Mouse (Mus musculus) neural tube, embryonic 13.5 days (tissue): ENCODE measurements at regions not wholly inside any gene's neighbourhood (a gene's known extent, or its start where the extent isn't known, plus 50 kb on each side); places are given as distances from the start of the nearest gene placed in this dataset.

Source experiments
- ATAC-seq: fragments of 200-750 bp; cut with Nextera tagmentation; 2 replicates; pipeline ENCODE4 v1.8.0; 2017; ENCODE audit warnings: low read depth, mild to moderate bottlenecking, moderate TSS enrichment, moderate library complexity
- H3K27ac ChIP-seq: fragments of 300-500 bp; sonication (generic); replicated peaks from 2 replicates; pipeline ENCODE4 v1.5.1; 2015; ENCODE audit warnings: moderate library complexity, mild to moderate bottlenecking, inconsistent platforms
- H3K27me3 ChIP-seq: fragments of 300-500 bp; sonication (generic); 2 replicates; pipeline ENCODE4 v1.6.1; 2015; ENCODE audit warnings: mild to moderate bottlenecking, inconsistent platforms
- H3K36me3 ChIP-seq: fragments of 300-500 bp; sonication (generic); 2 replicates; pipeline ENCODE4 v1.6.1; 2015; ENCODE audit warnings: mild to moderate bottlenecking, inconsistent platforms
- H3K4me1 ChIP-seq: fragments of 300-500 bp; sonication (generic); replicated peaks from 2 replicates; pipeline ENCODE4 v1.6.1; 2015; ENCODE audit warnings: inconsistent platforms
- H3K4me2 ChIP-seq: fragments of 300-500 bp; sonication (generic); 2 replicates; pipeline ENCODE4 v1.6.1; 2015; ENCODE audit warnings: inconsistent platforms, mild to moderate bottlenecking, moderate library complexity
- H3K4me3 ChIP-seq: fragments of 300-500 bp; sonication (generic); 2 replicates; pipeline ENCODE4 v1.5.1; 2015; ENCODE audit warnings: mild to moderate bottlenecking, inconsistent platforms
- H3K9ac ChIP-seq: fragments of 300-500 bp; sonication (generic); 2 replicates; pipeline ENCODE4 v1.6.1; 2015; ENCODE audit warnings: moderate library complexity, mild to moderate bottlenecking, inconsistent platforms
- H3K9me3 ChIP-seq: fragments of 300-500 bp; sonication (generic); 2 replicates; pipeline ENCODE4 v1.6.1; 2016; ENCODE audit warnings: inconsistent platforms
- WGBS: fragments of 180-500 bp; shearing (Covaris S2); methylation state at CpG from one replicate; pipeline ENCODE4 v1.1.7; 2015; 5-methylcytosine and 5-hydroxymethylcytosine counted together

DNA sequence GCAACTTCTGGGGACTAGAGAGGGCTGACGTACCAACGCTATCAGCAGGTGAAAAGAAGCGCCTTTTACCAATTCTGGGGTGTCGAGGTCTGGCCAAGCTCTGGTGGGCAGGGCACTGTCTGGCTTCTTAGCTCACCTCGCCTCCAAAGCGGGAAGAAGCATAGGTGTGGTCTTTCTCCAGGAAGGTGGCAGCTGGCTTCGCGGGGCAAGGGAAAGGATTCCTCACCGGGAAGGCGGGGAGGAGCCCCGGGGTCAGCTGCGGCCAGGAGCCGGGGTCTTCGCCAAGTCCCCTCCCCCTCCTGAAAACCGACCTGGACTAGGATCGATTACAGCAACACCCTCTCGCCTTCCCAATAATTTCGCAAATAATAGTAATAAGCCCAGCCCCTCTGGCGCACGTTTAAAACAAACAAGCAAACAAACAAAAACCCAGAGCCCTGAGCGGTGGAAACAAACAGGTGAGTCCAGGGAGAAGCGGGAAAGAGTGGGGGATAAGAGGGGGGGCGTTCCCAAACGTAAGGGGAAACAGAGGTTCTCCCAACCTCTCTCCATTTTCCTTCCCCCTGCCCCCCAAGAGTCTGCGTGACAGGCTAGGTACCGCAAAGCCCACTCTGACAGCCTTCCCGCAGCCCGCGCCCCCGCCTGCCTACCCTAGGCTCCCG lies 63.5 kb upstream of the Ak4 start:
- Histone ChIP-seq H3K27ac (peak overlapping the region; percentile 98), H3K27me3 (no peaks in the 10 kb centered on the region), H3K36me3 (peaks cover 1% of the 10 kb centered on the region; the same call in 1 of the 2 replicates), H3K9ac (peak overlapping the region; percentile 96), H3K4me3 (peak overlapping the region; percentile 83), H3K9me3 (no peaks in the 10 kb centered on the region), H3K4me2 (peak overlapping the region; percentile 86), H3K4me1 (peaks cover 41% of the 10 kb centered on the region)
- WGBS = under 1% methylated on average over 31 of the region's 31 CpGs
- ATAC-seq = no peak

DNA sequence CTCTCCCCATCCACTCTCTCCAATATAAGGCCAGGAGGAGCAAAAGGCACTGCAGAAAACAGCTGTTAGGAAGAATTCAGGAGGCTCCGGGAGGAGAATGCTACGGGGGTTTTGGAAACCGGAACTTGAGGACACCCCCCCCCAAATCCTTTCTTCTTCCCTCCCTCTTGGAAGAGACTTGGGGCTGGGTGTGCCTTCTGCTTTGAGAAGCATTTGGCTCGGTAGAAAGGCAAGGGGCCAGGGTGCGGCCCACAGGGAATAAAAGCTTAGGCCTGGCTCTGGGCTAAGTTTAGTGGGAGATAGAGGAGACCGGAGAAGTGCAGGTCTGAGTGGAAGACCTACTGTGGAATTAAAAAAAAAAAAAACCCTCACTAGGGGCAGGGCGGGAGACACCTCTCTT lies 64.1 kb upstream of the Ak4 start:
- Histone ChIP-seq H3K4me1 (peaks cover 41% of the 10 kb centered on the region), H3K9me3 (no peaks in the 10 kb centered on the region), H3K36me3 (peaks cover 6% of the 10 kb centered on the region; the same call in 1 of the 2 replicates), H3K27me3 (no peaks in the 10 kb centered on the region), H3K9ac (peak overlapping the region; percentile 96), H3K4me3 (peak overlapping the region; percentile 83), H3K27ac (no peak overlapping the region), H3K4me2 (peak overlapping the region; percentile 86)
- WGBS = 10% methylated on average over 7 of the region's 7 CpGs
- no peak for ATAC-seq

- no peaks in the 10 kb centered on the region for H3K27me3 ChIP-seq
- H3K4me1 ChIP-seq = peaks cover 41% of the 10 kb centered on the region
- peak overlapping the region; percentile 83 for H3K4me3 ChIP-seq
- no peak for ATAC-seq
- H3K9me3 ChIP-seq = no peaks in the 10 kb centered on the region
- H3K4me2 ChIP-seq = peak overlapping the region; percentile 86
- 36% methylated on average over 7 of the region's 7 CpGs for WGBS
- no peak overlapping the region for H3K27ac ChIP-seq
- peaks cover 6% of the 10 kb centered on the region; the same call in 1 of the 2 replicates for H3K36me3 ChIP-seq
- peak overlapping the region; percentile 96 for H3K9ac ChIP-seq
Observed at GRCm38 (mm10) chr4:101354086-101354855, 64.8 kb upstream of the Ak4 start.

DNA sequence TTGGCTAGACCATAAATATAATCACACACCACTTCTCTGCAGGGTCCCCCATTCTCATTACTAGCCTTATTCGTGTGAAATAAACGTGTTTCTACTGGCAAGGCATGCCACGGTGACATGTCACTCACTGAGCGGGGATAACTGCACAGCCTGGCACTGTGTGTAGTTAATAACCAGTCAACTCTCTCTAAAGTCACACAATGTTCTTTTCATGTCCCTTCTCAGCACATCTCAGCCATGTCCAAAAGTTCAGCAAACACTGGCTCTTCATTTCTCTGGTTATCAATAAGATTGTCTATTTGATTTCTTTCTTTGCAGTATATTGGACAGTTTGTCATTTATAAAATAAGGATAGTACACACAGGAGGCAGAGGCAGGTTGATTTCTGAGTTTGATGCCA lies 66.9 kb upstream of the Ak4 start:
- 70% methylated on average over 4 of the region's 4 CpGs for whole genome bisulfite sequencing
- Histone ChIP-seq H3K9me3 (no peaks in the 10 kb centered on the region), H3K27ac (no peak overlapping the region), H3K4me2 (no peak overlapping the region), H3K4me3 (no peak overlapping the region), H3K9ac (no peak overlapping the region), H3K36me3 (peaks cover 6% of the 10 kb centered on the region; the same call in 1 of the 2 replicates), H3K4me1 (peaks cover 34% of the 10 kb centered on the region), H3K27me3 (no peaks in the 10 kb centered on the region)
- ATAC-seq = no peak

- ATAC-seq = no peak
- Histone ChIP-seq H3K4me2 (no peak overlapping the region), H3K4me1 (peaks cover 34% of the 10 kb centered on the region), H3K27ac (no peak overlapping the region), H3K9me3 (no peaks in the 10 kb centered on the region), H3K9ac (no peak overlapping the region), H3K36me3 (peaks cover 10% of the 10 kb centered on the region), H3K4me3 (no peak overlapping the region), H3K27me3 (no peaks in the 10 kb centered on the region)
- WGBS = 85% methylated on average over 3 of the region's 3 CpGs
Observed at GRCm38 (mm10) chr4:101351716-101352115, 67.4 kb upstream of the Ak4 start.

DNA sequence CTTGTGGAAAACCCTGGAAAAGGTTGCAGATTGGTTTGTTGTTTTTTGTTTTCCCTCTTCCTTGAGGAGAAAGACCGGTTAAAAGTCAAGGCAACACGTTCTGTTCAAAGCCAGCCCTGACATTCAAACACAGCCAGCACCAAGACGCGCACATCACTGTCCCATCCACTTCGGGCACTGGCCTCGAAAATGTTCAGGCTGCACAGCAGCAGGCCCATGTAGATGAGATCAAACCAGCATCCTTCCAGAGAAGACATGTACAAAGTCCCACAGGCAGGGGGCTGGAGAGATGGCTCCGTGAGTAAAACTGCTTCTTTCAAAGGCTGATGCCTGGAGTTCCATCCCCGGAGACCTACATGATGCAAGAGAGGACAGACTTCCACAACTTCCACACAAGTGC lies 68.4 kb upstream of the Ak4 start:
- H3K9ac ChIP-seq = no peak overlapping the region
- 89% methylated on average over 8 of the region's 8 CpGs for WGBS

DNA sequence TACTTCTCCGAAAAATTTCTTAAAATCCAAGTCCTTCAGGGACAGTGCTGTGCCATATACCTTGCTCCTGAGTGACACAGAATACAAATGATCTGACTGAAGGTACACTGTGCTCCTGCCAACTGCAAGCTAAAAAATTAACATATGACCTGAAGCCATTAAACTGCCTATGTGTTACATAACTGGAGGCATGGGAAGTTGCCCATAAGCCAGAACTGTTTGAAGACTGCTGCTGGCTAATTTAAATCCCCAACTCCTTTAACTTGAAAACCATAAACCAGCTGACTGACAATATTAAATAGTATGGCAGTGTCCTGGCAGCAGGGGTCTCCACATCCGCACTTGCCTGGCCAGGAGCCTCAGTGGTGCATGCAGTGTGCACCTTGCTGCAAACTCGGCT lies 68.9 kb upstream of the Ak4 start:
- H3K27me3 ChIP-seq = no peaks in the 10 kb centered on the region
- no peak overlapping the region for H3K27ac ChIP-seq
- 85% methylated on average over 3 of the region's 3 CpGs for WGBS
- no peaks in the 10 kb centered on the region for H3K9me3 ChIP-seq
- H3K4me1 ChIP-seq = peaks cover 32% of the 10 kb centered on the region
- ATAC-seq = no peak
- H3K4me2 ChIP-seq = no peak overlapping the region
- peaks cover 24% of the 10 kb centered on the region for H3K36me3 ChIP-seq
- no peak overlapping the region for H3K9ac ChIP-seq
- no peak overlapping the region for H3K4me3 ChIP-seq

More for the DNA sequence above, 68.4 kb upstream of the Ak4 start:
- no peak overlapping the region for H3K27ac ChIP-seq
- no peaks in the 10 kb centered on the region for H3K9me3 ChIP-seq
- H3K4me2 ChIP-seq = no peak overlapping the region
- H3K36me3 ChIP-seq = peaks cover 20% of the 10 kb centered on the region
- no peak for ATAC-seq
- no peaks in the 10 kb centered on the region for H3K27me3 ChIP-seq
- H3K4me3 ChIP-seq = no peak overlapping the region
- H3K4me1 ChIP-seq = peaks cover 34% of the 10 kb centered on the region

DNA sequence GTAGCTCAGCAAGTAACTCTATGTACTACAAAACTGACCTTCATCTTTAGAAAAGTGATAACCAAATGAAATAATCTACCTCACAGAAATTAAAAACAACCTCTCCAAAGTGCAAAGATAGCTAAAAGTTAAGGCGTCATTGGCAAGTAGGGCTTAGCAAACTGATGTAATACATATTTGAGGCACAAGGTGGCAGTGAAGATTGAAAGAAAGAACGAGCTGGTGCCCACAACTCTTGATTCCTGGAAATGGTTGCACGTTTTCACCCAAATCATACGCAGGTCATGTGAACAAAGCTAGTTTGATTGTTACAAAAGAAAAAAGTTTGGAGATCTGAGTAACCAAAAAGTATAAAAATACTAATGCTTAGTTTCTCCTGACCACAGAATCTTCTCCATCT lies 69.7 kb upstream of the Ak4 start:
- no peak overlapping the region for H3K4me2 ChIP-seq
- no peak overlapping the region for H3K4me3 ChIP-seq
- no peaks in the 10 kb centered on the region for H3K27me3 ChIP-seq
- no peak for ATAC-seq
- no peak overlapping the region for H3K9ac ChIP-seq
- H3K4me1 ChIP-seq = peaks cover 23% of the 10 kb centered on the region
- peaks cover 26% of the 10 kb centered on the region for H3K36me3 ChIP-seq
- 27% methylated on average over 4 of the region's 4 CpGs for WGBS
- no peak overlapping the region for H3K27ac ChIP-seq
- no peaks in the 10 kb centered on the region for H3K9me3 ChIP-seq

DNA sequence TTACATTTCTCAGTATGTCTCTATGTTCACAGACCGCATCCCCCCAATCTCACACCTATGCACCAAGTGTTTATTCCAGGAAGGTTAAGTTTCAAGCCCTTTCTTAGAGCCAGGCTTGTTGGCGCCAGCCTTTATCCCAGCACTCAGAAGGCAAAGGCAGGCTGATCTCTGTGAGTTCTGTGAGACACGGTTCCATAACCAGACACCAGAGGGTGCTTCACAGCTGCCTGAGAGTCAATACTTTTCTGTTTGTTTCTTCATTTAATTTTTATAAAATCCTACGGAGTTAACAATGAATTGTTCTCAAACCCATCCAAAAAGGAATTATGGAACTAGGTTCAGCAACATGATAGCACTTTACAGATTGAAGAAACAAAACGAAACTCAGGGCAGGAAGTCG lies 71.8 kb upstream of the Ak4 start:
- Histone ChIP-seq H3K9ac (no peak overlapping the region), H3K9me3 (no peaks in the 10 kb centered on the region), H3K4me3 (no peak overlapping the region), H3K4me1 (peaks cover 4% of the 10 kb centered on the region), H3K36me3 (peaks cover 36% of the 10 kb centered on the region), H3K27me3 (no peaks in the 10 kb centered on the region), H3K27ac (no peak overlapping the region), H3K4me2 (no peak overlapping the region)
- no peak for ATAC-seq
- 89% methylated on average over 6 of the region's 6 CpGs for WGBS

- WGBS = 95% methylated on average over 8 of the region's 8 CpGs
- Histone ChIP-seq H3K36me3 (peaks cover 30% of the 10 kb centered on the region), H3K9me3 (no peaks in the 10 kb centered on the region), H3K9ac (no peak overlapping the region), H3K27me3 (no peaks in the 10 kb centered on the region), H3K4me2 (no peak overlapping the region), H3K27ac (no peak overlapping the region), H3K4me1 (no peaks in the 10 kb centered on the region), H3K4me3 (no peak overlapping the region)
- ATAC-seq = no peak
Observed at GRCm38 (mm10) chr4:101342071-101342762, 76.9 kb upstream of the Ak4 start.

GRCm38 (mm10) chr4:101340741-101341140 lies 75.7 kb upstream of the Jak1 start:
- no peak overlapping the region for H3K4me3 ChIP-seq
- H3K36me3 ChIP-seq = peaks cover 16% of the 10 kb centered on the region
- ATAC-seq = no peak
- H3K9ac ChIP-seq = no peak overlapping the region
- H3K27me3 ChIP-seq = no peaks in the 10 kb centered on the region
- H3K9me3 ChIP-seq = no peaks in the 10 kb centered on the region
- no peak overlapping the region for H3K4me2 ChIP-seq
- H3K27ac ChIP-seq = no peak overlapping the region
- H3K4me1 ChIP-seq = no peaks in the 10 kb centered on the region

DNA sequence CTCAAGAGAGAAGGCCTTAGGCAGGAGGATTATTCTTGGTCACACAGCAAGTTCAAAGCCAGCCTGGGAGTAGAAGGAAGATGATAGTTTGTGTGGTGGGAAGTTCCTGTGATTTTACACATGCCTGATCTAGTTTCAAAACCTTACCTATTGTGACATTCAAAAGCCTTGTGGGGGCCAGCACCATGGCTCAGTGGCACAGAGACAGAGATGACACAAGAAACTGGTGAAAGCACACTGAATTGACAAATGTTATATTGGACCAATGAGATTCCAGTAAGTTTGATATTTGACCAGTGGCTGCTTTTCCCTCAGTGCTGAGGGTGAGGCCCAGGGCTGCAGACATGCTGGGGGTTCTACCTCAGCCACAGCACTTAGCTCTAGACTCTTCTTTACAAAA lies 73.1 kb upstream of the Jak1 start:
- Histone ChIP-seq H3K9ac (no peak overlapping the region), H3K9me3 (no peaks in the 10 kb centered on the region), H3K36me3 (no peaks in the 10 kb centered on the region), H3K4me1 (no peaks in the 10 kb centered on the region), H3K4me2 (no peak overlapping the region), H3K27ac (no peak overlapping the region), H3K27me3 (no peaks in the 10 kb centered on the region), H3K4me3 (no peak overlapping the region)
- no peak for ATAC-seq
